Mouse (Mus musculus): ENCODE data around the gene Olfr524. TPM values are rescaled to one million over a fixed set of nuclear protein-coding genes. Genes with fewer than 3 reads are reported as not detected.

Olfr524 gene
- polyA plus RNA-seq, 1 experiment from 2014 or later = not detected

DNA sequence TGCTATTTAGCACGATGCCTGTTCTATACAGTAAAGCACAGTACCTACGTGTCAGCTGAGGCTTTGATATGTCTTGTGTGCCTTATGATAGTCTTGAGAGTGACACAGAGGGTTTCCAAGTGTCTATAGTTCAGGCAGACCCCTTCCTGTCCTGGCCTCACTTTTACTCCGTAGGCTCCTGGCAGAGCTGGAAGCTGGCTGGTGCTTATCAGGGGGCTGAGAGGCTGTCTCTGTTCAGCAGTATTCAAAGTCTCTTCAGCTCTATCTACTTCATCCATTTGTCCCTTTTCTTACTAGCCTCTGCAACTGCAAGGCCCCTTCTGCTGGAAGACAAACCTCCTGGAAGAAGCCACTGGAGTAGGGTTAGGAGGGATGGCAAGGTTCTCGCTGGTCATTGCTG lies 4.7 kb downstream of the Olfr524 start:
- no peak overlapping the region for H3K27ac ChIP-seq
- H3K36me3 ChIP-seq = no peaks in the 10 kb centered on the region
- H3K27me3 ChIP-seq (ENCODE audit: insufficient read depth, poor library complexity, severe bottlenecking) = no peaks in the 10 kb centered on the region
- no peak for DNase-seq (ENCODE audit: low spot score)
- no peak overlapping the region for H3K4me3 ChIP-seq
- H3K4me1 ChIP-seq (replicated peaks) = no peaks in the 10 kb centered on the region
- 87% methylated on average over 4 of the region's 4 CpGs for WGBS
- no peaks in the 10 kb centered on the region for H3K9me3 ChIP-seq

DNA sequence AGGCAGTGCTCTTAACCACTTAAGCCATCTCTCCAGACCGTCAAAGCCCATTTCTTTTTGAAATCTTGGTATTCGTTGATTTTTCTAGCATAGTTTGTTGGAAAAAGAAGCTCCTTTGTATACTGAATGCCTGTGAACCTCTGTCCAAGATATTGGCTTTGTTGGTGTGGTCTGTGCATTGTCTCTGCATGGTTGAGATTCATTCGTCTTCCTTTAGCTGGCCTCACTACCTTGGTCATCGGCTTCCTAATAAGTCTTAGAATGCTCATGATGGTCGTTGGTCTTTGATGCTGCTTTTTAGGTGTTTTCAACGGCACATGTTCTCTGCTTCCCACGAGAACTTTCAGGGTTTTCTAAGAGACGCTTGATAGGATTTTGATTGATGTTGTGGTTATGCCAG lies 9.8 kb downstream of the Olfr524 start:
- Histone ChIP-seq H3K4me1 (replicated peaks) (no peaks in the 10 kb centered on the region), H3K36me3 (no peaks in the 10 kb centered on the region), H3K9me3 (no peaks in the 10 kb centered on the region), H3K4me3 (no peak overlapping the region), H3K27ac (no peak overlapping the region), H3K27me3 (ENCODE audit: insufficient read depth, poor library complexity, severe bottlenecking) (no peaks in the 10 kb centered on the region)
- no peak for DNase-seq (ENCODE audit: low spot score)
- 85% methylated on average over 8 of the region's 8 CpGs for WGBS

DNA sequence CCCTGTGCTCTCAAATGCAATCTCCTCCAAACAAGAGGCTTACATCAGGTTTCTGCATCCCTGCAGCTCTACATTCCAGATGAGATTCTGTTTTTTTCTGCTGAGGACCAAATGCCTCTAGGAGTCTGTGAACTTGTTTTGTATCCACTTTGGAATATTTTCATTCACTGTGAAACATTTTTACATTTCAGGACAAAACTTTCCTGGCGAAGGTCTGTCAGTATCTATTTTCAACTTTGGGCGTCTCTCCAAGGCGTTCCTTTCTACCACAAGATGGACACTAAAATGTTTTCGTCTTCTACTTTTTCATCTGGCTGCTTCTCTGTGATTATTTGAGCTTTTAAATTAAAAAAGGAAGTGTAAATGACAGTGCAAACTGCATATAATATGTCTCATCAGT lies 11.7 kb downstream of the Olfr524 start:
- H3K36me3 ChIP-seq = no peaks in the 10 kb centered on the region
- H3K4me1 ChIP-seq (replicated peaks) = no peaks in the 10 kb centered on the region
- H3K4me3 ChIP-seq = no peak overlapping the region
- H3K9me3 ChIP-seq = no peaks in the 10 kb centered on the region
- no peak for DNase-seq (ENCODE audit: low spot score)
- H3K27me3 ChIP-seq (ENCODE audit: insufficient read depth, poor library complexity, severe bottlenecking) = no peaks in the 10 kb centered on the region
- H3K27ac ChIP-seq = no peak overlapping the region
- WGBS = 91% methylated on average over 4 of the region's 4 CpGs

DNA sequence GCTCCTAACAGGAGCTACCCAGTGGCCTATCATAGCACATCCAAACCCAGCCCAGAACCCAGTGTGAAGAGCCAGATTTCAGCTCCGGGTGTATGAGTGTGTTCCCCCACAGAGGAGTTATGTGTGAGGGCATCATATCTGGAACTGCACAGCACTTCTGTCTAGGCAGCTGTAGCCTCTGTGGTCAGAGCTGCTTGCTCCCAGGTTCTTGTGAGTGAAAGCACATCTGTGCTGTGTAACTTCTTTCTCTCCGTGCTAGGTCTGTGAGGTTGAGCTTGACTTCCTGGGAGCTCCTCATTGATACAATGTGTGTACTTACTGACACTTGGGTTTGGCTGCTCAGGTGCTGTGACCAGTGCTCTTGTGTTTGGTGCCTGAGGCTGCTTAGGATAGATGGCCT lies 12.9 kb downstream of the Olfr524 start:
- 84% methylated on average over 2 of the region's 2 CpGs for WGBS
- Histone ChIP-seq H3K27me3 (ENCODE audit: insufficient read depth, poor library complexity, severe bottlenecking) (no peaks in the 10 kb centered on the region), H3K36me3 (no peaks in the 10 kb centered on the region), H3K4me1 (replicated peaks) (no peaks in the 10 kb centered on the region), H3K4me3 (no peak overlapping the region), H3K9me3 (no peaks in the 10 kb centered on the region), H3K27ac (no peak overlapping the region)
- no peak for DNase-seq (ENCODE audit: low spot score)

DNA sequence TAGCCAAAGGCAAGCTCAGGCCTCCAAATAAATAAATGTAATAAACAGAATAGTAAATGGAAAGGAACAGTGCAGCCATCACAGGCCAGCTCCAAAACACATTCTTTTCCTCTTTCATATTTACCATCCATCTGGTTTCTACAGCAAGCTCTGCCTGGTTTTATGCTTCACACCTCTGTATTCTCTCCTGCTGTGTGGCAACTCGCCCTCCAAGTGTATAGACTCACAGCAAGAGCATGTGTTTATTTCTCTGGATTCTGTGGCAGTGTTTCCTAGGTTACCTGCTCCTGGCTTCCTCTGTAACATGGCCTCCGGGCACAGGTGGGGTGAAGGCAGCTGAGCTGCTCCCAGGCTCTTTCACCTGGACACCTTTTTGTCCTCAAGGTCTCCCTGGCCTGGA lies 13.3 kb downstream of the Olfr524 start:
- Histone ChIP-seq H3K4me1 (replicated peaks) (no peaks in the 10 kb centered on the region), H3K27ac (no peak overlapping the region), H3K9me3 (no peaks in the 10 kb centered on the region), H3K27me3 (ENCODE audit: insufficient read depth, poor library complexity, severe bottlenecking) (no peaks in the 10 kb centered on the region), H3K4me3 (no peak overlapping the region), H3K36me3 (no peaks in the 10 kb centered on the region)
- DNase-seq (ENCODE audit: low spot score) = no peak
- 64% methylated on average over 2 of the region's 2 CpGs for WGBS

DNA sequence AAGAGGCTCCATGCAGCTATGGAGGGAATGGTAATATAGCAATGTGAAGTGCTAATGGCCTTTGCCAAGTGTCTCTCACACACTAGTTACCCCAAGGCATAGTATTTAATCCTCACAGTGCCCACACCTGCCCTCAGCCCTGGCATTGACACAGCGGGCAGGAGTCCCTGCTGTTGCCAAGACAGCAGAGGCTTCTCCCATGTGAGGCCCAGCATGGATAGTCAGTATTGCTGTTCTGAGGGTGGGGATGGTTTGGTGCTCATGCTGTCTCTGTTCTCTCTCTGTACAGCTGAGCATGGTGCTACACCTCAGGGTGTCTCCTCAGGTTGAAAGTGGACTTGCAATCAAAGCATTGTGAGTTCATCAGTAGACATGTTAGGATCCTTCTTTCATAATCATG lies 15.3 kb downstream of the Olfr524 start:
- Histone ChIP-seq H3K4me3 (no peak overlapping the region), H3K4me1 (replicated peaks) (no peaks in the 10 kb centered on the region), H3K36me3 (no peaks in the 10 kb centered on the region), H3K27me3 (ENCODE audit: insufficient read depth, poor library complexity, severe bottlenecking) (no peaks in the 10 kb centered on the region), H3K27ac (no peak overlapping the region), H3K9me3 (no peaks in the 10 kb centered on the region)
- DNase-seq (ENCODE audit: low spot score) = no peak
- WGBS = 94% methylated on average over 1 of the region's 1 CpGs

DNA sequence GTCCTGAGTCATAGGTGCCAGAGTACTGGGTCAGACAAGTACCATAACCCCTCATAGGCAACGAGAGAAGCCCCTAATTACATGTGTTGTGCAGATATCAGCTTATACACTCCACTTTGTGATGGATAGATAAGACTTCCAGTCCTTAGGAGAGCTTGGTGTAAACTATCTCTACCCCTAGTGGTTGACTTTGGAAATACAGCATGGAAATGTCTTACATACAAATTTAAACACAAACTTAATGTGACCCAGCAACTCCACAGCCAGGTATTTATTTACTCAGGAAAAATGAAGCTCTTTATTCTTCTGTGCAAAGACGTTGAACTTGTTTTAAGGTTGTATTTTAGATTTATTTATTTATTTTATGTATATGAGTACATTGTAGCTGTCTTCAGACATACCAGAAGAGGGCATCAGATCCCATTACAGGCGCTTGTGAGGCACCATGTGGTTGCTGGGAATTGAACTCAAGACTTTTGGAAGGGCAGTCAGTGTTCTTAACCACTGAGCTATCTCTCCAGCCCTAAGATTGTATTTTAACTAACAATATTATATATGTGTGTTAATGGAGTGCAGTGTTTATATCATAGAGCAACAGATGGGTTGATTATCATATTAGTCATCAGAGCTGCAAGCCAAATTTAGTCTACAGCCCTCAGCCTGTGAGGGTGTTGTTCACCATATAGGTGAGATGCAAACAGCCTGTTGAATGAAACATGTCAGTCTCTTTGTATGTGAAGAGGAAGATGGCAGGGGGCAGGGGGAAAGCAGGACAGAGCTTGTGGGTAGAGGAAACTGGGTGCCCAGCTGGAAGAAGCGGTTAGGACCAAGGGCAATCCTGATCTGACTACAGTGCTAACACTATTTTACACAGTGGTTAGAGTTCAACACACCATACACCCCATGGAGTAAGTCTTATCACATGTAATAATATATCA lies 17.1 kb downstream of the Olfr524 start:
- Histone ChIP-seq H3K27me3 (ENCODE audit: insufficient read depth, poor library complexity, severe bottlenecking) (no peaks in the 10 kb centered on the region), H3K4me1 (replicated peaks) (no peaks in the 10 kb centered on the region), H3K4me3 (no peak overlapping the region), H3K27ac (no peak overlapping the region), H3K9me3 (no peaks in the 10 kb centered on the region), H3K36me3 (no peaks in the 10 kb centered on the region)
- 67% methylated on average over 4 of the region's 4 CpGs for WGBS
- no peak for DNase-seq (ENCODE audit: low spot score)

DNA sequence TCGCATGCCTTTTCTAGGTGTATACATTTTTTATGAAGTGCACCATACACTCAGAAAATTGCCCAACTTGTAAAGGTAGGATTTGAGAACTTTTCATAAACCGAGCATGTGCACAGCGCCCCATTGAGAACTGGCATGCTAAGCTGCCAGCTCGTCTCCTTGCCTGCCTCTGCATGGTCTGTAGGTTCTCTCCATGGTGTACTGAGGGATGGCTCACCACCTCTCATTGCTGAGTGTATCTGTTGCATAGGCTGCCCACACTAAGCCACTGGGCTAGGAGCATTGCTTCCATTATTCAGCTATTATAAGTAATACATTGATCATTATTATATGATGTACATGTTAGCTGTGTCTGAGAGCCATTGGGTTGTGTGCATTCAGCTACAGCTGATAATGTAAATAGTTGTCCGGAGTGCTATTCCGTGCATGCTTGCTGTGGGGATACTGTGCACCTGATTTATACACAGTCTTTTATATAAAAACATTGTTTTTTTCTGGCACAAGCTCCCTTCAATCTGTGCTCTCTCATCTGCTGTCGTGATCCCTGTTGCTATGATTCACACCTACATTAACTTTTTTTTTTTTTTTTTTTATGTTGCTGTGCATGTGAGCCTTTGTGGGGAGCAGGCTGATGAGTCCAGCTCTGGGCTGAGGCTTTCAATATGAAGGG lies 17.9 kb downstream of the Olfr524 start:
- H3K4me1 ChIP-seq (replicated peaks) = no peaks in the 10 kb centered on the region
- WGBS = 86% methylated on average over 7 of the region's 7 CpGs
- H3K27ac ChIP-seq = no peak overlapping the region
- no peaks in the 10 kb centered on the region for H3K36me3 ChIP-seq
- no peak overlapping the region for H3K4me3 ChIP-seq
- DNase-seq (ENCODE audit: low spot score) = no peak
- no peaks in the 10 kb centered on the region for H3K27me3 ChIP-seq (ENCODE audit: insufficient read depth, poor library complexity, severe bottlenecking)
- H3K9me3 ChIP-seq = no peaks in the 10 kb centered on the region

DNA sequence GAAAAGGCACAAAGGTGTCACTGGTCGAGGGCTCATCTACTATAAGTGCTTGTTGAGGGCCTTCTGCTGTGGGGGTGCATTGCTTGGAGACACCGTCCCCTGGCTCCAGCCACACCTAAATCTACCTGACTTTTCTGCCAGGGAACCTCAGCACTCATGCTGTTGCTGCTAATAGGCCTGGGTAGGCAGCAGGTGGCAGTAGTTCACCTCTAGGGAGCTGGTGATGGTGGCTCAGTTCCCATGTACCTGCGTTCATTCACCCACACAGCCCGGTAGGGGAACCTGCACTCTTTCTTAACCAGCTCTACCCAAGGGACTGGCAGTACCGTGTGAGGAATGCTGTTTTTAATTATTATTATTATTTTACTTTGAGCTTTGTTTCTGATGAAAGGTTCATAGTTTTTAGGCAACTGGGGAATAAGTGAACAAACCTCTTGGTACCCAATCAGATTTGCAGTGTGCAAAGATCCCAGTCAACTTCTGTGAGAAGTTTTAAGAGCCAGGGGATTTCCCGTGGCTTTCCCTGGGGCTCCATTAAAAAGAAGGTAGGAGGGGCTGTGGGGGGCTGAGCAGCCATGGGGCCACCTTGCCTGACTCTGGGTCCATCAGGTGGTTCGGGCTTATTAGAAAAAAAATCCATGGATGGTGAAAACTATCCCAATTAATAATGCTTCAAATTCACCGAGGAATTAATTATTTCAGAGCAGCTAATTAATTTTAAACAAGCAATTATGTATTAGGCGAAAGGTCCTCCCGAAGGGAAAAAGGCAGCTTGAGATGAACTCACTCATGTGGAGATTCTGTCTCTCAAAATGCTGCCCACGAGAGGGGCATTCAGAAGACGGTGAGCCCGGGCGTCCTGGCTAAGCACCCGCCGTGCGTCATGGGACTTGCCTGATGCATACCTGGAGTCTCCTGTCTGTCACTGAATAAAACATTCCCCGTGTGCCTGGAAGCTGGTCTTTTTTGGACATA lies 18.8 kb downstream of the Olfr524 start:
- DNase-seq (ENCODE audit: low spot score) = no peak
- Histone ChIP-seq H3K4me3 (no peak overlapping the region), H3K9me3 (no peaks in the 10 kb centered on the region), H3K27me3 (ENCODE audit: insufficient read depth, poor library complexity, severe bottlenecking) (no peaks in the 10 kb centered on the region), H3K4me1 (replicated peaks) (no peaks in the 10 kb centered on the region), H3K27ac (no peak overlapping the region), H3K36me3 (no peaks in the 10 kb centered on the region)
- WGBS = 67% methylated on average over 18 of the region's 18 CpGs

DNA sequence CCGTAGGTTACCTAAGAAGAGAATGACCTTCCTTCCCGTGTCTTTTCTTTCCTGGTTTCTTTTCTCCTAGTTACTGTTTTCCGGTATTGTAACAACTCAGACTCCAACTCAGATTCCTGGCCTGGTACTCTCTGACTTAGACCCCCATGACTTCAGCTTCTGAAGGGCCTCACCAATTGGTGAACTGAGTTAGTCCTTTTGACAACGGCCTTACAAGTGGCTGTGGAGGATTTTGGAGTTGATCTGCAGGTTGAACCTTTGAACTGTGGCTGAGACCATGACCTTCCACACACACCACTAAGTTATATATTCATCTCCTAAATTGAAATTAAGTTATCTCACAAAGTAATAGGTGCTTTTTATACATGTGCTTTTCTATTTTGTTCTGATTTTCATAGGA lies 21.6 kb downstream of the Olfr524 start:
- DNase-seq (ENCODE audit: low spot score) = no peak
- Histone ChIP-seq H3K27me3 (ENCODE audit: insufficient read depth, poor library complexity, severe bottlenecking) (no peaks in the 10 kb centered on the region), H3K27ac (no peak overlapping the region), H3K4me3 (no peak overlapping the region), H3K4me1 (replicated peaks) (no peaks in the 10 kb centered on the region), H3K9me3 (no peaks in the 10 kb centered on the region), H3K36me3 (no peaks in the 10 kb centered on the region)
- WGBS = 91% methylated on average over 4 of the region's 4 CpGs

DNA sequence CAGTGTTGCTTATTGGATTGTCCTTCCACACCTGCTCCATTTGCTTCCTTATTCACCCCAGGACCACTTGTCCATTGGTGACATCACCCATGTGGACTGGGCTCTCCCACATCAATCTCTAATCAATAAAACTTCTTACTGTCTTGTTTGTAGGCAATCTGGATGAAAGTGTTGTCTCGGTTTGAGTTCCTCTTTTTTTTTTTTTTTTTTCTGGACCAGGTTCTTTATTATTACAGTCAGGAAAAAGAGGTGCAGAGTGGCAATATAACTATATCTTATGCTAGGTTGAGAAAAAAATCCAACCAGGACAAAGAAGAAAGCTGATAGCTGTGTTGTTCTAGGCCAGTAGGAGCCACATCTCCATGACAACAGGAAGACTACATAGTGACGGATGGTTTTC lies 25.1 kb downstream of the Olfr524 start:
- 82% methylated on average over 2 of the region's 2 CpGs for WGBS
- no peaks in the 10 kb centered on the region for H3K9me3 ChIP-seq
- no peaks in the 10 kb centered on the region for H3K4me1 ChIP-seq (replicated peaks)
- DNase-seq (ENCODE audit: low spot score) = no peak
- H3K27me3 ChIP-seq (ENCODE audit: insufficient read depth, poor library complexity, severe bottlenecking) = no peaks in the 10 kb centered on the region
- H3K36me3 ChIP-seq = no peaks in the 10 kb centered on the region
- H3K27ac ChIP-seq = no peak overlapping the region
- H3K4me3 ChIP-seq = no peak overlapping the region

DNA sequence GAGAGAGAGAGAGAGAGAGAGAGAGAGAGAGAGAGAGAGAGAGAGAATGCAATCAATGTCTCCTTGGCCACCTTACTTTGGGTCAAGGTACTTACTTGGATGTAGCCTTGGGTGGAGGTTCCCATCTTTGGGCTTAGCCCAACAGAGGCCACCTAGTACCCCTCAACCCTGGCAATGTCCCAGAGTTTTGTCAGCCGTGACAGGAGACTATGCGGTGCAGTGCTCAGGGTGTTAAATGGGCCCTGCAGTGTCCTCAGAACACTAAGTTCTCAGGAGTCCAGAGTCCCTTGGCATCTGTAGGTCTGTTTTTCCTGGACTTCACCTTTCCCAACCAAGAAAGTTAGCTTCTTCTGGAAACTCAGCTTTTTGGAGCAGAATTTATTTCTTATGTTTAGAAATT lies 26.6 kb downstream of the Olfr524 start:
- Histone ChIP-seq H3K9me3 (no peaks in the 10 kb centered on the region), H3K27ac (no peak overlapping the region), H3K36me3 (no peaks in the 10 kb centered on the region), H3K4me1 (replicated peaks) (no peaks in the 10 kb centered on the region), H3K27me3 (ENCODE audit: insufficient read depth, poor library complexity, severe bottlenecking) (no peaks in the 10 kb centered on the region), H3K4me3 (no peak overlapping the region)
- WGBS = 91% methylated on average over 2 of the region's 2 CpGs
- no peak for DNase-seq (ENCODE audit: low spot score)

Data from hindbrain, embryonic 10.5 days (tissue).